Mouse (Mus musculus) small intestine, adult 2 months (tissue): ENCODE measurements around the gene Zfp710. TPM values are rescaled to one million over a fixed set of nuclear protein-coding genes. Genes with fewer than 3 reads are reported as not detected.
"Not testable (repeated sequence)": the region's sequence is repeated elsewhere in the genome, so short reads cannot be mapped to it uniquely, and the experiment has no call there.

Experiments used
- H3K27ac ChIP-seq: fragments of 200-500 bp; 2 replicates; pipeline ENCODE4 v1.5.1; 2012; ENCODE audit warnings: low read depth, low read length, control low read depth, inconsistent platforms; ENCODE audit not compliant: insufficient read depth
- H3K27me3 ChIP-seq: fragments of 200-500 bp; 2 replicates; pipeline ENCODE4 v1.6.1; 2012; ENCODE audit warnings: mild to moderate bottlenecking, moderate library complexity, low read length, inconsistent platforms; ENCODE audit not compliant: control insufficient read depth, insufficient read depth
- H3K36me3 ChIP-seq: fragments of 200-500 bp; 2 replicates; pipeline ENCODE4 v1.6.1; 2012; ENCODE audit warnings: mild to moderate bottlenecking, low read length, control low read depth, inconsistent platforms; ENCODE audit not compliant: control insufficient read depth, insufficient read depth
- H3K4me1 ChIP-seq: fragments of 200-500 bp; 2 replicates; pipeline ENCODE4 v1.6.1; 2012; ENCODE audit warnings: low read length, inconsistent platforms, mixed read lengths; ENCODE audit not compliant: control insufficient read depth, insufficient read depth, insufficient read length
- H3K4me3 ChIP-seq: fragments of 200-500 bp; 2 replicates; pipeline ENCODE4 v1.5.1; 2012; ENCODE audit warnings: low read depth, mild to moderate bottlenecking, control low read depth, inconsistent platforms, low read length, moderate library complexity
- CTCF ChIP-seq: fragments of 200-500 bp; IDR thresholded peaks from 2 replicates; pipeline ENCODE4 v1.5.1; 2012; ENCODE audit warnings: low read depth, mild to moderate bottlenecking, control low read depth, inconsistent platforms, low read length, moderate library complexity, mixed read lengths; ENCODE audit not compliant: insufficient replicate concordance, insufficient read length; ENCODE audit errors: extremely low read depth
- POLR2A ChIP-seq: fragments of 200-500 bp; IDR thresholded peaks from 2 replicates; pipeline ENCODE4 v1.6.1; 2012; ENCODE audit warnings: low read depth, mild to moderate bottlenecking, control low read depth, inconsistent platforms, low read length, moderate library complexity
- WGBS: fragments of 180-500 bp; shearing (Covaris S2); methylation state at CpG from one replicate; pipeline ENCODE4 v1.1.7; 2018; 5-methylcytosine and 5-hydroxymethylcytosine counted together
- polyA plus RNA-seq: library from polyadenylated mRNA; depleted of rRNA; stranded (reverse); fragments of >200 nt; gene quantifications from 2 replicates; pipeline ENCODE4 v1.2.3, GENCODE M21; 2012; rRNA removed

The Zfp710 gene
- 34.9 and 67.9 TPM in 2 replicates for polyA plus RNA-seq

GRCm38 (mm10) chr7:80024521-80025390 lies at the start of gene Zfp710:
TSS of gene Zfp710 (plus strand) at chr7:80024814.
- Histone ChIP-seq H3K36me3 (no peaks in the 10 kb centered on the region), H3K4me3 (peak within 1 kb of the TSS; percentile 92), H3K4me1 (peaks cover 17% of the 10 kb centered on the region), H3K27me3 (no peaks in the 10 kb centered on the region), H3K27ac (peak within 1 kb of the TSS; percentile 93)
- TF ChIP-seq POLR2A (peak; percentile 82), CTCF (no peak)
- 3% methylated on average over 42 of the region's 42 CpGs for WGBS

GRCm38 (mm10) chr7:79975316-79975715 lies 49.3 kb upstream of the Zfp710 start:
- TF ChIP-seq CTCF (no peak), POLR2A (no peak)
- Histone ChIP-seq H3K36me3 (no peaks in the 10 kb centered on the region), H3K4me1 (no peaks in the 10 kb centered on the region), H3K27me3 (no peaks in the 10 kb centered on the region), H3K4me3 (no peak overlapping the region), H3K27ac (no peak overlapping the region)
- WGBS, result 90% methylated on average over 2 of the region's 2 CpGs

- TF ChIP-seq POLR2A (no peak), CTCF (no peak)
- Histone ChIP-seq H3K27ac (no peak overlapping the region), H3K27me3 (no peaks in the 10 kb centered on the region), H3K36me3 (no peaks in the 10 kb centered on the region), H3K4me3 (no peak overlapping the region), H3K4me1 (peaks cover 5% of the 10 kb centered on the region; the same call in 1 of the 2 replicates)
- 88% methylated on average over 7 of the region's 7 CpGs for WGBS
Measured at GRCm38 (mm10) chr7:79986717-79987116, 37.9 kb upstream of the Zfp710 start.

- H3K27ac ChIP-seq, result peak overlapping the region; percentile 15; the same call in 1 of the 2 replicates
- WGBS, result 41% methylated on average over 3 of the region's 3 CpGs
- H3K36me3 ChIP-seq, result no peaks in the 10 kb centered on the region
- H3K27me3 ChIP-seq, result no peaks in the 10 kb centered on the region
- TF ChIP-seq CTCF (no peak), POLR2A (no peak)
- H3K4me3 ChIP-seq, result no peak overlapping the region
- H3K4me1 ChIP-seq, result peaks cover 5% of the 10 kb centered on the region; the same call in 1 of the 2 replicates
Measured at GRCm38 (mm10) chr7:79987745-79988144, 36.9 kb upstream of the Zfp710 start.

GRCm38 (mm10) chr7:79988466-79988865 lies 36.1 kb upstream of the Zfp710 start:
- H3K4me3 ChIP-seq, H3K36me3 ChIP-seq, H3K4me1 ChIP-seq, H3K27me3 ChIP-seq, H3K27ac ChIP-seq: not testable (repeated sequence)
- WGBS, result 72% methylated on average over 1 of the region's 1 CpGs

GRCm38 (mm10) chr7:79994476-79994875 lies 30.1 kb upstream of the Zfp710 start:
- H3K27ac ChIP-seq, result no peak overlapping the region
- TF ChIP-seq POLR2A (no peak), CTCF (peak; percentile 47; the same call in 1 of the 2 replicates)
- peaks cover 16% of the 10 kb centered on the region; the same call in 1 of the 2 replicates for H3K4me1 ChIP-seq
- H3K4me3 ChIP-seq, result no peak overlapping the region
- WGBS, result 46% methylated on average over 8 of the region's 8 CpGs
- no peaks in the 10 kb centered on the region for H3K27me3 ChIP-seq
- no peaks in the 10 kb centered on the region for H3K36me3 ChIP-seq

GRCm38 (mm10) chr7:79997761-79998160 lies 26.9 kb upstream of the Zfp710 start:
- peaks cover 23% of the 10 kb centered on the region; the same call in 1 of the 2 replicates for H3K4me1 ChIP-seq
- no peaks in the 10 kb centered on the region for H3K36me3 ChIP-seq
- H3K27ac ChIP-seq, result peak overlapping the region; percentile 91
- H3K27me3 ChIP-seq, result no peaks in the 10 kb centered on the region
- H3K4me3 ChIP-seq, result no peak overlapping the region
- TF ChIP-seq POLR2A, result peak; percentile 60; the same call in 1 of the 2 replicates
- no peak for TF ChIP-seq CTCF
- 35% methylated on average over 1 of the region's 1 CpGs for WGBS
